Mouse (Mus musculus) MEL (cell line): ENCODE data around the gene Metap2. TPM values are rescaled to one million over a fixed set of nuclear protein-coding genes. Genes with fewer than 3 reads are reported as not detected.

Experiments used
- DNase-seq: peaks from one replicate; pipeline ENCODE4 v3.0.0; 2011; ENCODE audit warnings: low read depth, low spot score
- H3K27ac ChIP-seq: 2 replicates; pipeline ENCODE4 v1.5.1; 2012; ENCODE audit warnings: low read depth, mild to moderate bottlenecking, control low read depth, low read length, moderate library complexity; ENCODE audit not compliant: control insufficient read depth
- H3K27me3 ChIP-seq, 2 experiments: fragments of 150-350 bp in 1 of 2; sonication (generic) in 1 of 2; 2 replicates each; pipeline ENCODE4 v1.6.1; 2012; ENCODE audit warnings: low read length in 2 of 2, mild to moderate bottlenecking in 2 of 2, improper control_type of control experiment in 1 of 2, moderate library complexity in 1 of 2; ENCODE audit not compliant: insufficient read depth in 2 of 2, control insufficient read depth in 1 of 2
- H3K36me3 ChIP-seq, 2 experiments: 2 replicates each; pipeline ENCODE4 v1.6.1; 2012 to 2014; ENCODE audit warnings: low read length in 2 of 2, improper control_type of control experiment in 1 of 2, inconsistent platforms in 1 of 2, mild to moderate bottlenecking in 1 of 2; ENCODE audit not compliant: insufficient read depth in 2 of 2, control insufficient read depth in 1 of 2
- H3K4me1 ChIP-seq, 2 experiments: fragments of 150-350 bp in 1 of 2; sonication (generic) in 1 of 2; 2 replicates each; pipeline ENCODE4 v1.6.1; 2012; ENCODE audit warnings: low read length in 2 of 2, improper control_type of control experiment in 1 of 2, mild to moderate bottlenecking in 1 of 2; ENCODE audit not compliant: insufficient read depth in 2 of 2, control insufficient read depth in 1 of 2
- H3K4me3 ChIP-seq, 2 experiments: fragments of 150-350 bp in 1 of 2; sonication (generic) in 1 of 2; 2 replicates each; pipeline ENCODE4 v1.5.1; 2012; ENCODE audit warnings: low read depth in 2 of 2, low read length in 2 of 2, mild to moderate bottlenecking in 2 of 2, moderate library complexity in 2 of 2, control low read depth in 1 of 2, improper control_type of control experiment in 1 of 2; ENCODE audit not compliant: control insufficient read depth in 1 of 2, insufficient read depth in 1 of 2
- H3K79me2 ChIP-seq: 2 replicates; pipeline ENCODE4 v1.6.1; 2012; ENCODE audit warnings: mild to moderate bottlenecking, low read length, moderate library complexity; ENCODE audit not compliant: control insufficient read depth, poor library complexity, insufficient read depth
- H3K9ac ChIP-seq: 2 replicates; pipeline ENCODE4 v1.6.1; 2012; ENCODE audit warnings: low read depth, mild to moderate bottlenecking, control low read depth, low read length, moderate library complexity; ENCODE audit not compliant: control insufficient read depth, poor library complexity, severe bottlenecking
- H3K9me3 ChIP-seq: fragments of 150-350 bp; sonication (generic); replicated peaks from 2 replicates; pipeline ENCODE4 v1.6.1; 2012; ENCODE audit warnings: mild to moderate bottlenecking, low read length, improper control_type of control experiment, moderate library complexity; ENCODE audit not compliant: insufficient read depth
- BHLHE40 ChIP-seq: IDR thresholded peaks from 2 replicates; pipeline ENCODE4 v1.6.1; 2012; ENCODE audit warnings: low read depth, mild to moderate bottlenecking, inconsistent platforms, low read length, improper control_type of control experiment, borderline replicate concordance
- CHD2 ChIP-seq: IDR thresholded peaks from 2 replicates; pipeline ENCODE4 v1.6.1; 2011; ENCODE audit warnings: low read length, improper control_type of control experiment
- E2F4 ChIP-seq: IDR thresholded peaks from 2 replicates; pipeline ENCODE4 v1.6.1; 2011; ENCODE audit warnings: low read depth, low read length, improper control_type of control experiment, borderline replicate concordance
- ELF1 ChIP-seq: IDR thresholded peaks from 2 replicates; pipeline ENCODE4 v1.6.1; 2014; ENCODE audit warnings: low read depth, mild to moderate bottlenecking, inconsistent platforms, low read length, improper control_type of control experiment, moderate library complexity
- ETS1 ChIP-seq: IDR thresholded peaks from 2 replicates; pipeline ENCODE4 v1.6.1; 2012; ENCODE audit warnings: low read depth, mild to moderate bottlenecking, inconsistent platforms, low read length, improper control_type of control experiment, moderate library complexity
- HCFC1 ChIP-seq: IDR thresholded peaks from 2 replicates; pipeline ENCODE4 v1.6.1; 2012; ENCODE audit warnings: low read depth, mild to moderate bottlenecking, inconsistent platforms, low read length, improper control_type of control experiment, moderate library complexity
- MAFK ChIP-seq: IDR thresholded peaks from 2 replicates; pipeline ENCODE4 v1.6.1; 2011; ENCODE audit warnings: low read depth, mild to moderate bottlenecking, low read length, improper control_type of control experiment, borderline replicate concordance
- MEF2A ChIP-seq: IDR thresholded peaks from 2 replicates; pipeline ENCODE4 v1.6.1; 2014; ENCODE audit warnings: low read depth, mild to moderate bottlenecking, inconsistent platforms, low read length, improper control_type of control experiment; ENCODE audit not compliant: poor library complexity, insufficient replicate concordance, severe bottlenecking; ENCODE audit errors: extremely low read depth
- MXI1 ChIP-seq: IDR thresholded peaks from 2 replicates; pipeline ENCODE4 v1.6.1; 2011; ENCODE audit warnings: mild to moderate bottlenecking, low read depth, low read length, improper control_type of control experiment
- MYB ChIP-seq: IDR thresholded peaks from 2 replicates; pipeline ENCODE4 v1.6.1; 2011; ENCODE audit warnings: mild to moderate bottlenecking, low read depth, low read length, improper control_type of control experiment
- MYC ChIP-seq: IDR thresholded peaks from 2 replicates; pipeline ENCODE4 v1.6.1; 2011; ENCODE audit warnings: low read depth, mild to moderate bottlenecking, low read length, improper control_type of control experiment, moderate library complexity
- NELFE ChIP-seq: IDR thresholded peaks from 2 replicates; pipeline ENCODE4 v1.6.1; 2011; ENCODE audit warnings: low read depth, low read length, improper control_type of control experiment
- POLR2A ChIP-seq, 2 experiments: IDR thresholded peaks; 2 replicates each; pipeline ENCODE4 v1.6.1; 2011 to 2012; ENCODE audit warnings: low read length in 2 of 2, mild to moderate bottlenecking in 2 of 2, control low read depth in 1 of 2, improper control_type of control experiment in 1 of 2, low read depth in 1 of 2, moderate library complexity in 1 of 2; ENCODE audit not compliant: control insufficient read depth in 1 of 2, insufficient read depth in 1 of 2, poor library complexity in 1 of 2
- POLR2AphosphoS5 ChIP-seq: IDR thresholded peaks from 2 replicates; pipeline ENCODE4 v1.6.1; 2012; ENCODE audit warnings: low read depth, borderline replicate concordance, mild to moderate bottlenecking, inconsistent platforms, low read length, moderate library complexity, mixed read lengths
- SIN3A ChIP-seq: IDR thresholded peaks from 2 replicates; pipeline ENCODE4 v1.6.1; 2012; ENCODE audit warnings: low read length, improper control_type of control experiment, inconsistent platforms
- TBP ChIP-seq: IDR thresholded peaks from 2 replicates; pipeline ENCODE4 v1.8.0; 2011; ENCODE audit warnings: low read depth, low read length, improper control_type of control experiment
- TCF12 ChIP-seq: IDR thresholded peaks from 2 replicates; pipeline ENCODE4 v1.6.1; 2014; ENCODE audit warnings: low read depth, mild to moderate bottlenecking, inconsistent platforms, low read length, improper control_type of control experiment, moderate library complexity
- UBTF ChIP-seq: IDR thresholded peaks from 2 replicates; pipeline ENCODE4 v1.6.1; 2012; ENCODE audit warnings: low read depth, mild to moderate bottlenecking, inconsistent platforms, low read length, improper control_type of control experiment, moderate library complexity, borderline replicate concordance; ENCODE audit not compliant: insufficient read depth
- USF1 ChIP-seq: IDR thresholded peaks from 2 replicates; pipeline ENCODE4 v1.6.1; 2014; ENCODE audit warnings: low read depth, mild to moderate bottlenecking, inconsistent platforms, low read length, improper control_type of control experiment, moderate library complexity
- USF2 ChIP-seq, 2 experiments: IDR thresholded peaks; 2 replicates each; pipeline ENCODE4 v1.6.1; 2011 to 2012; ENCODE audit warnings: improper control_type of control experiment in 2 of 2, low read length in 2 of 2, borderline replicate concordance in 1 of 2, inconsistent platforms in 1 of 2, low read depth in 1 of 2, mild to moderate bottlenecking in 1 of 2; ENCODE audit not compliant: insufficient read depth in 1 of 2
- ZC3H11A ChIP-seq: IDR thresholded peaks from 2 replicates; pipeline ENCODE4 v1.6.1; 2012; ENCODE audit warnings: low read depth, mild to moderate bottlenecking, inconsistent platforms, low read length, improper control_type of control experiment
- ZKSCAN1 ChIP-seq: IDR thresholded peaks from 2 replicates; pipeline ENCODE4 v1.6.1; 2012; ENCODE audit warnings: low read depth, mild to moderate bottlenecking, inconsistent platforms, low read length, improper control_type of control experiment, moderate library complexity
- ZMIZ1 ChIP-seq: IDR thresholded peaks from 2 replicates; pipeline ENCODE4 v1.6.1; 2012; ENCODE audit warnings: low read depth, mild to moderate bottlenecking, inconsistent platforms, low read length, improper control_type of control experiment, moderate library complexity
- ZNF384 ChIP-seq: IDR thresholded peaks from 2 replicates; pipeline ENCODE4 v1.6.1; 2012; ENCODE audit warnings: low read depth, mild to moderate bottlenecking, inconsistent platforms, low read length, improper control_type of control experiment
- polyA plus RNA-seq, 2 experiments: library from polyadenylated mRNA; stranded (reverse) in 1 of 2; unstranded in 1 of 2; fragments of >175 nt in 1 of 2; fragments of >200 nt in 1 of 2; gene quantifications; 2 replicates each; pipeline versions ENCODE4 v1.2.1 to v1.2.4; 2012; ENCODE audit warnings: low replicate concordance in 2 of 2, low read depth in 1 of 2; ENCODE audit not compliant: insufficient read length in 2 of 2, insufficient read depth in 1 of 2, missing spikeins in 1 of 2
- total RNA-seq: library from RNA; depleted of rRNA; stranded (reverse); fragments of 300-350 nt; gene quantifications from 2 replicates; pipeline ENCODE4 v1.2.3, GENCODE M21; 2012

The Metap2 gene
- total and polyA plus RNA-seq, 3 experiments = 326 to 2,567 (median 921) TPM

DNA sequence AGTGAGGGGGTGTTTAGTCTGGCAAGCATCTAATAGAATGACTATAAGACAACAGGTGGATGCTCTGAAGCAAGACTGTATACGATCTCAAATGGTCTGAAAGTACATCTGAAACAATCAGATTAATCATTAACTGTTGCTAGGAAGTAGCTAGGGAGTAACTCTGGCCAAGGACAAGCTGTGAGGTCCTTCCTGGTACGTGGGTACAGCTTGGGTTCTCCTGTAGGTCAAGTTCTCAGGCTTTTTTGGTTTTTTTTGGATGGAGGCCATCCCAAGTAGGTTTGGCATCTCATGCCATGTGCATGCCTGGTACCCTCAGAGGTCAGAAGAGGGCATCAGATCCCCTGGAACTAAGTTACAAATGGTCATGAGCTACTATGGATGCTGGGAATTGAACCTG, 2.4 kb upstream of the Metap2 start:
- peak overlapping the region; percentile 64 for H3K27ac ChIP-seq
- H3K9me3 ChIP-seq = no peaks in the 10 kb centered on the region
- H3K9ac ChIP-seq = peak overlapping the region; percentile 36
- no peak for DNase-seq
- TF ChIP-seq HCFC1 = no peak
- TF ChIP-seq MAFK = no peak
- TF ChIP-seq TBP = no peak
- no peak for TF ChIP-seq ZNF384
- no peak for TF ChIP-seq MXI1
- TF ChIP-seq ZMIZ1 = no peak
- TF ChIP-seq NELFE = no peak
- TF ChIP-seq USF2 (IDR thresholded peaks at IDR 0.05; ENCODE audit: borderline replicate concordance in 1 of 2, insufficient read depth in 1 of 2, low read depth in 1 of 2, low read length in 2 of 2) = no peak
- TF ChIP-seq ETS1 = no peak
- no peak for TF ChIP-seq BHLHE40
- H3K4me1 ChIP-seq = peaks cover 2 to 18% of the 10 kb centered on the region in 2 experiments; a peak in 3 of 4 replicates
- H3K79me2 ChIP-seq = no peaks in the 10 kb centered on the region
- H3K27me3 ChIP-seq = no peaks in the 10 kb centered on the region
- peaks cover 0 to 10% of the 10 kb centered on the region in 2 experiments; a peak in 2 of 4 replicates for H3K36me3 ChIP-seq
- H3K4me3 ChIP-seq = 0 out of 4 replicates have a peak overlapping the region, but pooled peaks of 1 of the 2 experiments have one; percentile 40

DNA sequence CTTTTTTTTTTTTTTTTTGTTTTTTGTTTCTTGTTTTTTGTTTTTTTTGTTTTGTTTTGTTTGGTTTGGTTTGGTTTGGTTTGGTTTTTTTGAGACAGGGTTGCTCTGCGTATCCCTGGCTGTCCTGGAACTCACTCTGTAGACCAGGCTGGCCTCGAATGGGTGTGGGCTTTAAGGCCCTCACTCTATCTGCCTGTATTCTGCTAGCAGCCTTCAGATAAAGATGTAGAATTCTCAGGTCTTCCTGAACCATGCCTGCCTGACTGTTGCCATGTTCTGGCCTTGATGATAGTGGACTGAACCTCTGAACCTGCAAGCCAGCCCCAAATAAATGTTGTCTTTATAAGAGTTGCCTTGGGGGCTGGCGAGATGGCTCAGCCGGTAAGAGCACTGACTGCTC, 4.3 kb downstream of the Metap2 start:
- H3K4me3 ChIP-seq = no peak overlapping the region
- no peak overlapping the region for H3K27ac ChIP-seq
- peaks cover 6 to 11% of the 10 kb centered on the region in 2 experiments for H3K4me1 ChIP-seq
- TF ChIP-seq USF1 = no peak
- no peak for TF ChIP-seq ELF1
- TF ChIP-seq POLR2AphosphoS5 = no peak
- TF ChIP-seq POLR2A (IDR thresholded peaks at IDR 0.05; ENCODE audit: control insufficient read depth in 1 of 2, insufficient read depth in 1 of 2, low read depth in 1 of 2, low read length in 2 of 2, poor library complexity in 1 of 2) = no peak
- TF ChIP-seq MXI1 = no peak
- TF ChIP-seq TCF12 = no peak
- no peak for TF ChIP-seq MYC
- no peak for TF ChIP-seq E2F4
- no peak for TF ChIP-seq ZC3H11A
- TF ChIP-seq MYB = no peak
- TF ChIP-seq MEF2A = no peak
- no peak for TF ChIP-seq UBTF
- TF ChIP-seq SIN3A = no peak
- TF ChIP-seq CHD2 = no peak
- TF ChIP-seq TBP = no peak
- TF ChIP-seq ZKSCAN1 = no peak
- no peak for TF ChIP-seq NELFE
- H3K27me3 ChIP-seq = no peaks in the 10 kb centered on the region
- no peak overlapping the region for H3K9ac ChIP-seq
- no peaks in the 10 kb centered on the region for H3K9me3 ChIP-seq
- no peak for DNase-seq
- H3K79me2 ChIP-seq = peaks cover 26% of the 10 kb centered on the region
- H3K36me3 ChIP-seq = peaks cover 0 to 21% of the 10 kb centered on the region in 2 experiments; a peak in 2 of 4 replicates
